Mouse (Mus musculus) forebrain, embryonic 12.5 days (tissue): Measurements from ENCODE around the gene Ilk. TPM values are rescaled to one million over a fixed set of nuclear protein-coding genes. Genes with fewer than 3 reads are reported as not detected.
A peak's percentile ranks its signal among the peaks of the same experiment; 100 is the strongest.

ENCODE experiments used
- ATAC-seq: fragments of 200-750 bp; cut with Nextera tagmentation; 2 replicates; pipeline ENCODE4 v1.8.0; 2017; ENCODE audit warnings: moderate TSS enrichment; ENCODE audit not compliant: low FRiP score
- H3K27ac ChIP-seq: fragments of 300-500 bp; sonication (generic); 2 replicates; pipeline ENCODE4 v1.5.1; 2016; ENCODE audit warnings: mild to moderate bottlenecking
- H3K27me3 ChIP-seq: fragments of 300-500 bp; sonication (generic); 2 replicates; pipeline ENCODE4 v1.6.1; 2016; ENCODE audit warnings: mild to moderate bottlenecking
- H3K36me3 ChIP-seq: fragments of 300-500 bp; sonication (generic); replicated peaks from 2 replicates; pipeline ENCODE4 v1.6.1; 2016; ENCODE audit warnings: mild to moderate bottlenecking
- H3K4me1 ChIP-seq: fragments of 300-500 bp; sonication (generic); 2 replicates; pipeline ENCODE4 v1.6.1; 2016
- H3K4me2 ChIP-seq: fragments of 300-500 bp; sonication (generic); 2 replicates; pipeline ENCODE4 v1.6.1; 2016; ENCODE audit warnings: mild to moderate bottlenecking, moderate library complexity
- H3K4me3 ChIP-seq: fragments of 300-500 bp; sonication (generic); replicated peaks from 2 replicates; pipeline ENCODE4 v1.5.1; 2016; ENCODE audit warnings: mild to moderate bottlenecking
- H3K9ac ChIP-seq: fragments of 300-500 bp; sonication (generic); 2 replicates; pipeline ENCODE4 v1.6.1; 2016; ENCODE audit warnings: mild to moderate bottlenecking
- H3K9me3 ChIP-seq: fragments of 300-500 bp; sonication (generic); 2 replicates; pipeline ENCODE4 v1.6.1; 2016
- WGBS: fragments of 180-500 bp; shearing (Covaris S2); methylation state at CpG from one replicate; pipeline ENCODE4 v1.1.7; 2016; 5-methylcytosine and 5-hydroxymethylcytosine counted together
- polyA plus RNA-seq: library from polyadenylated mRNA; unstranded; fragments of >200 nt; fragmentation: Nextera tagmentation; extraction: Ambion mirVana; gene quantifications from 2 replicates; pipeline ENCODE4 v1.2.1, GENCODE M21; 2016

The Ilk gene
- polyA plus RNA-seq, 1 experiment from 2014 or later: 187 TPM

- no peaks in the 10 kb centered on the region for H3K27me3 ChIP-seq
- WGBS: 83% methylated on average over 2 of the region's 2 CpGs
- H3K27ac ChIP-seq: no peak overlapping the region
- H3K36me3 ChIP-seq: peaks cover 26% of the 10 kb centered on the region
- no peaks in the 10 kb centered on the region for H3K9me3 ChIP-seq
- no peak for ATAC-seq
- peaks cover 28% of the 10 kb centered on the region for H3K4me1 ChIP-seq
- no peak overlapping the region for H3K9ac ChIP-seq
- no peak overlapping the region for H3K4me3 ChIP-seq
- no peak overlapping the region for H3K4me2 ChIP-seq
Observed at GRCm38 (mm10) chr7:105747776-105748175, 11.4 kb downstream of the Ilk start.

GRCm38 (mm10) chr7:105751491-105752433, 15.4 kb downstream of the Ilk start, which contains the start of gene Tpp1:
Gene Tpp1, minus strand, starts transcription at chr7:105752235.
- Histone ChIP-seq H3K36me3 (peaks cover 57% of the 10 kb centered on the region), H3K27ac (peak within 1 kb of the TSS; percentile 68; the same call in 1 of the 2 replicates)
- 22% methylated on average over 20 of the region's 20 CpGs for WGBS

GRCm38 (mm10) chr7:105752716-105753115, 16.3 kb downstream of the Ilk start:
- ATAC-seq: 0 out of 2 replicates have a peak, but pooled peaks have one; percentile 1
- Histone ChIP-seq H3K36me3 (peaks cover 64% of the 10 kb centered on the region), H3K27me3 (no peaks in the 10 kb centered on the region), H3K27ac (peak overlapping the region; percentile 8; the same call in 1 of the 2 replicates), H3K9ac (no peak overlapping the region), H3K4me3 (no peak overlapping the region), H3K4me2 (no peak overlapping the region), H3K4me1 (peaks cover 17% of the 10 kb centered on the region), H3K9me3 (no peaks in the 10 kb centered on the region)
- WGBS: 88% methylated on average over 2 of the region's 2 CpGs

More at GRCm38 (mm10) chr7:105751491-105752433, 15.4 kb downstream of the Ilk start, which contains the start of gene Tpp1:
- Histone ChIP-seq H3K9me3 (no peaks in the 10 kb centered on the region), H3K4me3 (peak within 1 kb of the TSS; percentile 52), H3K9ac (peak within 1 kb of the TSS; percentile 71), H3K4me1 (peaks cover 17% of the 10 kb centered on the region), H3K27me3 (no peaks in the 10 kb centered on the region), H3K4me2 (peak within 1 kb of the TSS; percentile 71)
- peak; percentile 96 for ATAC-seq

- H3K36me3 ChIP-seq: peaks cover 67% of the 10 kb centered on the region
- no peaks in the 10 kb centered on the region for H3K9me3 ChIP-seq
- H3K4me2 ChIP-seq: no peak overlapping the region
- no peak overlapping the region for H3K9ac ChIP-seq
- no peak for ATAC-seq
- no peaks in the 10 kb centered on the region for H3K27me3 ChIP-seq
- H3K4me3 ChIP-seq: no peak overlapping the region
- peaks cover 17% of the 10 kb centered on the region for H3K4me1 ChIP-seq
- WGBS: 91% methylated on average over 10 of the region's 10 CpGs
- H3K27ac ChIP-seq: no peak overlapping the region
Observed at GRCm38 (mm10) chr7:105753281-105753680, 16.9 kb downstream of the Ilk start.

- peak overlapping the region; percentile 8; the same call in 1 of the 2 replicates for H3K4me2 ChIP-seq
- H3K27ac ChIP-seq: no peak overlapping the region
- H3K4me1 ChIP-seq: 0 out of 2 replicates have a peak, but pooled peaks cover 2% of the 10 kb centered on the region
- WGBS: 17% methylated on average over 51 of the region's 51 CpGs
- no peak overlapping the region for H3K4me3 ChIP-seq
- H3K36me3 ChIP-seq: peaks cover 88% of the 10 kb centered on the region
- H3K9ac ChIP-seq: no peak overlapping the region
- no peaks in the 10 kb centered on the region for H3K9me3 ChIP-seq
- H3K27me3 ChIP-seq: peaks cover 39% of the 10 kb centered on the region
- 0 out of 2 replicates have a peak, but pooled peaks have one; percentile 17 for ATAC-seq
Observed at GRCm38 (mm10) chr7:105761813-105762484, 25.6 kb downstream of the Ilk start.

GRCm38 (mm10) chr7:105762517-105763270, 26.3 kb downstream of the Ilk start:
- H3K9me3 ChIP-seq: no peaks in the 10 kb centered on the region
- H3K27ac ChIP-seq: no peak overlapping the region
- H3K4me2 ChIP-seq: peak overlapping the region; percentile 8; the same call in 1 of the 2 replicates
- peaks cover 84% of the 10 kb centered on the region for H3K36me3 ChIP-seq
- no peak overlapping the region for H3K4me3 ChIP-seq
- peak; percentile 37; the same call in 1 of the 2 replicates for ATAC-seq
- WGBS: 19% methylated on average over 55 of the region's 55 CpGs
- H3K9ac ChIP-seq: no peak overlapping the region
- H3K27me3 ChIP-seq: peaks cover 39% of the 10 kb centered on the region
- H3K4me1 ChIP-seq: peaks cover 7% of the 10 kb centered on the region

GRCm38 (mm10) chr7:105764331-105764730, 27.9 kb downstream of the Ilk start:
- H3K36me3 ChIP-seq: peaks cover 80% of the 10 kb centered on the region

GRCm38 (mm10) chr7:105767729-105768165, 31.4 kb downstream of the Ilk start:
- Histone ChIP-seq H3K4me3 (no peak overlapping the region), H3K4me2 (no peak overlapping the region), H3K36me3 (peaks cover 92% of the 10 kb centered on the region), H3K27me3 (peaks cover 27% of the 10 kb centered on the region), H3K27ac (no peak overlapping the region), H3K9ac (no peak overlapping the region), H3K4me1 (peaks cover 22% of the 10 kb centered on the region), H3K9me3 (no peaks in the 10 kb centered on the region)
- WGBS: 18% methylated on average over 6 of the region's 6 CpGs
- peak; percentile 27; the same call in 1 of the 2 replicates for ATAC-seq

More at GRCm38 (mm10) chr7:105764331-105764730, 27.9 kb downstream of the Ilk start:
- no peak overlapping the region for H3K4me2 ChIP-seq
- H3K27ac ChIP-seq: no peak overlapping the region
- peaks cover 22% of the 10 kb centered on the region for H3K4me1 ChIP-seq
- peaks cover 39% of the 10 kb centered on the region for H3K27me3 ChIP-seq
- H3K4me3 ChIP-seq: no peak overlapping the region
- 92% methylated on average over 11 of the region's 11 CpGs for WGBS
- no peak for ATAC-seq
- H3K9ac ChIP-seq: no peak overlapping the region
- H3K9me3 ChIP-seq: no peaks in the 10 kb centered on the region

- H3K9ac ChIP-seq: no peak overlapping the region
- H3K4me1 ChIP-seq: peaks cover 32% of the 10 kb centered on the region
- no peaks in the 10 kb centered on the region for H3K9me3 ChIP-seq
- H3K27me3 ChIP-seq: peaks cover 5% of the 10 kb centered on the region
- 94% methylated on average over 3 of the region's 3 CpGs for WGBS
- ATAC-seq: no peak
- H3K4me2 ChIP-seq: no peak overlapping the region
- no peak overlapping the region for H3K4me3 ChIP-seq
- peaks cover 79% of the 10 kb centered on the region for H3K36me3 ChIP-seq
- no peak overlapping the region for H3K27ac ChIP-seq
Observed at GRCm38 (mm10) chr7:105769959-105770358, 33.6 kb downstream of the Ilk start.

- H3K9me3 ChIP-seq: no peaks in the 10 kb centered on the region
- H3K4me1 ChIP-seq: peaks cover 38% of the 10 kb centered on the region
- no peak overlapping the region for H3K9ac ChIP-seq
- H3K27me3 ChIP-seq: no peaks in the 10 kb centered on the region
- no peak for ATAC-seq
- no peak overlapping the region for H3K4me3 ChIP-seq
- WGBS: 96% methylated on average over 15 of the region's 15 CpGs
- H3K36me3 ChIP-seq: peaks cover 71% of the 10 kb centered on the region
- no peak overlapping the region for H3K4me2 ChIP-seq
- H3K27ac ChIP-seq: no peak overlapping the region
Observed at GRCm38 (mm10) chr7:105772331-105772730, 35.9 kb downstream of the Ilk start.

GRCm38 (mm10) chr7:105773041-105773440, 36.6 kb downstream of the Ilk start:
- H3K27ac ChIP-seq: no peak overlapping the region
- no peak overlapping the region for H3K4me3 ChIP-seq
- no peak for ATAC-seq
- H3K9me3 ChIP-seq: no peaks in the 10 kb centered on the region
- H3K4me2 ChIP-seq: no peak overlapping the region
- WGBS: 86% methylated on average over 5 of the region's 5 CpGs
- H3K9ac ChIP-seq: no peak overlapping the region
- peaks cover 63% of the 10 kb centered on the region for H3K36me3 ChIP-seq
- peaks cover 36% of the 10 kb centered on the region for H3K4me1 ChIP-seq
- H3K27me3 ChIP-seq: no peaks in the 10 kb centered on the region
